Mouse (Mus musculus) neural tube, embryonic 15.5 days (tissue): ENCODE measurements around the gene Dync1li1. TPM values are rescaled to one million over a fixed set of nuclear protein-coding genes. Genes with fewer than 3 reads are reported as not detected.

ENCODE experiments used
- ATAC-seq: fragments of 200-750 bp; cut with Nextera tagmentation; 2 replicates; pipeline ENCODE4 v1.8.0; 2017; ENCODE audit warnings: mild to moderate bottlenecking, moderate TSS enrichment, moderate library complexity; ENCODE audit not compliant: low FRiP score
- H3K27ac ChIP-seq: fragments of 300-500 bp; sonication (generic); replicated peaks from 2 replicates; pipeline ENCODE4 v1.5.1; 2015; ENCODE audit warnings: mild to moderate bottlenecking, inconsistent platforms
- H3K27me3 ChIP-seq: fragments of 300-500 bp; sonication (generic); replicated peaks from 2 replicates; pipeline ENCODE4 v1.6.1; 2015; ENCODE audit warnings: inconsistent platforms
- H3K36me3 ChIP-seq: fragments of 300-500 bp; sonication (generic); 2 replicates; pipeline ENCODE4 v1.6.1; 2015; ENCODE audit warnings: inconsistent platforms
- H3K4me1 ChIP-seq: fragments of 300-500 bp; sonication (generic); 2 replicates; pipeline ENCODE4 v1.6.1; 2015; ENCODE audit warnings: inconsistent platforms
- H3K4me2 ChIP-seq: fragments of 300-500 bp; sonication (generic); 2 replicates; pipeline ENCODE4 v1.6.1; 2015; ENCODE audit warnings: inconsistent platforms, mild to moderate bottlenecking, moderate library complexity
- H3K4me3 ChIP-seq: fragments of 300-500 bp; sonication (generic); replicated peaks from 2 replicates; pipeline ENCODE4 v1.5.1; 2015; ENCODE audit warnings: mild to moderate bottlenecking, inconsistent platforms
- H3K9ac ChIP-seq: fragments of 300-500 bp; sonication (generic); replicated peaks from 2 replicates; pipeline ENCODE4 v1.6.1; 2015; ENCODE audit warnings: mild to moderate bottlenecking, inconsistent platforms
- H3K9me3 ChIP-seq: fragments of 300-500 bp; sonication (generic); replicated peaks from 2 replicates; pipeline ENCODE4 v1.6.1; 2016; ENCODE audit warnings: inconsistent platforms
- WGBS: fragments of 180-500 bp; shearing (Covaris S2); methylation state at CpG from one replicate; pipeline ENCODE4 v1.1.7; 2015; ENCODE audit warnings: mixed read lengths; 5-methylcytosine and 5-hydroxymethylcytosine counted together
- polyA plus RNA-seq: library from polyadenylated mRNA; unstranded; fragments of >200 nt; fragmentation: Nextera tagmentation; extraction: Ambion mirVana; gene quantifications from 2 replicates; pipeline ENCODE4 v1.2.1, GENCODE M21; 2015

Gene Dync1li1
- polyA plus RNA-seq, 1 experiment from 2014 or later: 140 TPM

GRCm38 (mm10) chr9:114731871-114732682 lies 43.5 kb downstream of the Dync1li1 start:
- peak overlapping the region; percentile 78 for H3K4me3 ChIP-seq
- H3K4me1 ChIP-seq: peaks cover 22% of the 10 kb centered on the region
- WGBS: 69% methylated on average over 12 of the region's 12 CpGs
- peak overlapping the region; percentile 86 for H3K27ac ChIP-seq
- no peaks in the 10 kb centered on the region for H3K27me3 ChIP-seq
- no peaks in the 10 kb centered on the region for H3K9me3 ChIP-seq
- ATAC-seq: no peak
- peak overlapping the region; percentile 87 for H3K9ac ChIP-seq
- no peaks in the 10 kb centered on the region for H3K36me3 ChIP-seq
- H3K4me2 ChIP-seq: peak overlapping the region; percentile 75

- Histone ChIP-seq H3K27me3 (no peaks in the 10 kb centered on the region), H3K9ac (no peak overlapping the region), H3K9me3 (no peaks in the 10 kb centered on the region), H3K27ac (no peak overlapping the region), H3K4me2 (no peak overlapping the region), H3K4me1 (peaks cover 22% of the 10 kb centered on the region), H3K4me3 (no peak overlapping the region), H3K36me3 (no peaks in the 10 kb centered on the region)
- WGBS: 80% methylated on average over 2 of the region's 2 CpGs
- no peak for ATAC-seq
Observed at GRCm38 (mm10) chr9:114733238-114733637, 44.6 kb downstream of the Dync1li1 start.

- no peak overlapping the region for H3K4me3 ChIP-seq
- H3K36me3 ChIP-seq: no peaks in the 10 kb centered on the region
- no peak overlapping the region for H3K9ac ChIP-seq
- peaks cover 20% of the 10 kb centered on the region for H3K4me1 ChIP-seq
- no peak overlapping the region for H3K27ac ChIP-seq
- no peak for ATAC-seq
- no peak overlapping the region for H3K4me2 ChIP-seq
- H3K9me3 ChIP-seq: no peaks in the 10 kb centered on the region
- WGBS: 85% methylated on average over 11 of the region's 11 CpGs
- no peaks in the 10 kb centered on the region for H3K27me3 ChIP-seq
Observed at GRCm38 (mm10) chr9:114736442-114736841, 47.9 kb downstream of the Dync1li1 start.

- Histone ChIP-seq H3K27ac (no peak overlapping the region), H3K27me3 (no peaks in the 10 kb centered on the region), H3K4me3 (no peak overlapping the region), H3K36me3 (no peaks in the 10 kb centered on the region), H3K4me2 (no peak overlapping the region), H3K9me3 (no peaks in the 10 kb centered on the region), H3K4me1 (no peaks in the 10 kb centered on the region), H3K9ac (no peak overlapping the region)
- WGBS: 95% methylated on average over 9 of the region's 9 CpGs
- no peak for ATAC-seq
Observed at GRCm38 (mm10) chr9:114740336-114740735, 51.7 kb downstream of the Dync1li1 start.

- H3K36me3 ChIP-seq: peaks cover 12% of the 10 kb centered on the region
- H3K4me1 ChIP-seq: no peaks in the 10 kb centered on the region
- H3K4me3 ChIP-seq: no peak overlapping the region
- WGBS: 91% methylated on average over 2 of the region's 2 CpGs
- no peak overlapping the region for H3K27ac ChIP-seq
- no peaks in the 10 kb centered on the region for H3K9me3 ChIP-seq
- ATAC-seq: no peak
- no peaks in the 10 kb centered on the region for H3K27me3 ChIP-seq
- H3K9ac ChIP-seq: no peak overlapping the region
- no peak overlapping the region for H3K4me2 ChIP-seq
Observed at GRCm38 (mm10) chr9:114742731-114743130, 54.1 kb downstream of the Dync1li1 start.

- no peaks in the 10 kb centered on the region for H3K27me3 ChIP-seq
- 87% methylated on average over 4 of the region's 4 CpGs for WGBS
- H3K9ac ChIP-seq: no peak overlapping the region
- H3K4me3 ChIP-seq: no peak overlapping the region
- H3K36me3 ChIP-seq: peaks cover 19% of the 10 kb centered on the region
- H3K27ac ChIP-seq: no peak overlapping the region
- no peaks in the 10 kb centered on the region for H3K4me1 ChIP-seq
- H3K4me2 ChIP-seq: no peak overlapping the region
- ATAC-seq: no peak
- no peaks in the 10 kb centered on the region for H3K9me3 ChIP-seq
Observed at GRCm38 (mm10) chr9:114745163-114745562, 56.6 kb downstream of the Dync1li1 start.

- no peak overlapping the region for H3K9ac ChIP-seq
- no peak overlapping the region for H3K4me3 ChIP-seq
- ATAC-seq: no peak
- H3K4me2 ChIP-seq: no peak overlapping the region
- peaks cover 19% of the 10 kb centered on the region for H3K36me3 ChIP-seq
- no peaks in the 10 kb centered on the region for H3K9me3 ChIP-seq
- 84% methylated on average over 4 of the region's 4 CpGs for WGBS
- no peaks in the 10 kb centered on the region for H3K27me3 ChIP-seq
- no peaks in the 10 kb centered on the region for H3K4me1 ChIP-seq
- H3K27ac ChIP-seq: no peak overlapping the region
Observed at GRCm38 (mm10) chr9:114745654-114746053, 57.1 kb downstream of the Dync1li1 start.

- Histone ChIP-seq H3K9me3 (no peaks in the 10 kb centered on the region), H3K4me3 (no peak overlapping the region), H3K9ac (no peak overlapping the region), H3K4me1 (no peaks in the 10 kb centered on the region), H3K4me2 (no peak overlapping the region), H3K27me3 (no peaks in the 10 kb centered on the region), H3K36me3 (peaks cover 19% of the 10 kb centered on the region), H3K27ac (no peak overlapping the region)
- WGBS: 77% methylated on average over 10 of the region's 10 CpGs
- ATAC-seq: no peak
Observed at GRCm38 (mm10) chr9:114747012-114747411, 58.4 kb downstream of the Dync1li1 start.

- Histone ChIP-seq H3K9me3 (no peaks in the 10 kb centered on the region), H3K4me3 (no peak overlapping the region), H3K4me1 (peaks cover 3% of the 10 kb centered on the region), H3K36me3 (peaks cover 19% of the 10 kb centered on the region), H3K27ac (no peak overlapping the region), H3K27me3 (no peaks in the 10 kb centered on the region), H3K4me2 (no peak overlapping the region), H3K9ac (no peak overlapping the region)
- 83% methylated on average over 12 of the region's 12 CpGs for WGBS
- no peak for ATAC-seq
Observed at GRCm38 (mm10) chr9:114747466-114747865, 58.9 kb downstream of the Dync1li1 start.

- Histone ChIP-seq H3K27ac (no peak overlapping the region), H3K4me1 (peaks cover 12% of the 10 kb centered on the region), H3K36me3 (peaks cover 16% of the 10 kb centered on the region), H3K9ac (no peak overlapping the region), H3K9me3 (no peaks in the 10 kb centered on the region), H3K4me3 (no peak overlapping the region), H3K4me2 (no peak overlapping the region), H3K27me3 (no peaks in the 10 kb centered on the region)
- 79% methylated on average over 3 of the region's 3 CpGs for WGBS
- ATAC-seq: no peak
Observed at GRCm38 (mm10) chr9:114751582-114751981, 63.0 kb downstream of the Dync1li1 start.

- Histone ChIP-seq H3K9me3 (no peaks in the 10 kb centered on the region), H3K4me3 (peak overlapping the region; percentile 45; the same call in 1 of the 2 replicates), H3K4me1 (peaks cover 12% of the 10 kb centered on the region), H3K27me3 (no peaks in the 10 kb centered on the region), H3K4me2 (peak overlapping the region; percentile 67), H3K9ac (no peak overlapping the region), H3K36me3 (peaks cover 9% of the 10 kb centered on the region), H3K27ac (peak overlapping the region; percentile 61; the same call in 1 of the 2 replicates)
- WGBS: 76% methylated on average over 9 of the region's 9 CpGs
- ATAC-seq: peak; percentile 15
Observed at GRCm38 (mm10) chr9:114752311-114752710, 63.7 kb downstream of the Dync1li1 start.

- H3K4me3 ChIP-seq: peak overlapping the region; percentile 45
- peaks cover 4% of the 10 kb centered on the region for H3K36me3 ChIP-seq
- H3K9ac ChIP-seq: peak overlapping the region; percentile 49
- H3K4me1 ChIP-seq: peaks cover 12% of the 10 kb centered on the region
- 4% methylated on average over 36 of the region's 36 CpGs for WGBS
- no peaks in the 10 kb centered on the region for H3K9me3 ChIP-seq
- no peaks in the 10 kb centered on the region for H3K27me3 ChIP-seq
- peak overlapping the region; percentile 61 for H3K27ac ChIP-seq
- ATAC-seq: peak; percentile 90
- H3K4me2 ChIP-seq: peak overlapping the region; percentile 67
Observed at GRCm38 (mm10) chr9:114752863-114753484, 64.4 kb downstream of the Dync1li1 start.
